Mouse (Mus musculus) T-helper 2 cell (primary cell): Measurements from ENCODE around the gene Slc40a1.

Source experiments
- in situ Hi-C: fragments of 300-600 bp; cut with MboI, MseI; formaldehyde crosslinking; loops from one replicate; pipeline ENCODE4 v1.15.1; 2025; ENCODE audit warnings: high pct_unique_total_duplicates

The Slc40a1 gene

DNA sequence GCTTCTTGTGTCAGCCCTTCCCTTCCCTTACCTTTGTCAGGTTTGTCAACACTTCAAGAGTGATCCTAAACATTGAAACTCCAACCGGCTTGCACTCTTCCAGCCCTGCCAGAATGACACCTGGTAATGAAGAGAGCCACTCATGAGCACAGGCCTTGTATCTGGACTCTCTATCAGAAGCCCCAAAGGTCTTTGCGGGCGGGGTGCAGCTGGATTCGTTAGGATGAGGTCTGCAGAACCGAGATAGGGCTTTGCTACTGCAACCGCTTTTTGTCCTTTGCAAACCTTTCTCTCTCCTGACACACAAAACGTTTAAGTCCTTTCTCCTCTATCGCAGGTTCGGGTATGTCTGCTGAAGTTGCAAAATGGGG lies at the start of gene Slc40a1:
TSS of gene Slc40a1 (minus strand) at position 131 of the 371 bp plus-strand sequence.
- in situ Hi-C loops = no loop called here

DNA sequence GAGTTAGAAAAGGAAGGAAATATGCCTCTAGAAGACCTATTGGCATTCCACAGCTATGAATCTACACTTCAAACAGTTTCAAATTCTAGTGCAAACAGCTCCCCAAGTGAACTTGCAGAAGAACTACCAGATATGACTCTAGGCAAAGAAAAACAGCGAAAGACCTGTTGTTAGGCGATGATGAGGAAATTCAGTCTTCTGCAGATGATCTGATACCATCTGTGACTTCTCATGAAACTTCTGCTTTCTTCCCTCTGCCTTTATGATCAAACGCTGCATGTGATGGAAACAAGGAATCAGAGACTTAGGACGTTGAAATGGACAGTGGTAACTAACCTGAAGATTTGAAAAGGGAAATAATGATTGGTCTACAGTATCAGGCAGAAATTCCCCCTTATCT lies 45.0 kb upstream of the Slc40a1 start:
- in situ Hi-C loops = no loop called here

DNA sequence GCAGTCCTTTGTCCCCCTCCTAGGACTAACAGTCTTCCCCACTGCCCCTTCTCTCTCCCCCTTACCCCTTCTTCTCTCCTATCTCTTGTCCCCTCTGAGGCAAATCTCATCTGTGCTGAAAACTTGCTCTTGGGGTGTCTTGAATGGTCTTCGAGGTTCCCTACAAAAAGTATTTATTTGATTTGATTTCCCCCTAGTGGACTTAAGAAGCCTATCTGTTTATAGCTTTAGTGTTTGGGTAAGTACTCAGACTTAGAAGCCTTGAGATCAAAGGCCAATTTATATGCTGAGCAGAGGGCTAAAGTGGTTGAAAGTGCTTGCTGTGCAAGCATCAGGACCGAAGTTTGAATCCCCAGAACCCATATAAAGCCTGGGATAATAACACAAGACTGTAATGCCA lies 22.7 kb upstream of the Slc40a1 start:
- in situ Hi-C loops = no loop called here

DNA sequence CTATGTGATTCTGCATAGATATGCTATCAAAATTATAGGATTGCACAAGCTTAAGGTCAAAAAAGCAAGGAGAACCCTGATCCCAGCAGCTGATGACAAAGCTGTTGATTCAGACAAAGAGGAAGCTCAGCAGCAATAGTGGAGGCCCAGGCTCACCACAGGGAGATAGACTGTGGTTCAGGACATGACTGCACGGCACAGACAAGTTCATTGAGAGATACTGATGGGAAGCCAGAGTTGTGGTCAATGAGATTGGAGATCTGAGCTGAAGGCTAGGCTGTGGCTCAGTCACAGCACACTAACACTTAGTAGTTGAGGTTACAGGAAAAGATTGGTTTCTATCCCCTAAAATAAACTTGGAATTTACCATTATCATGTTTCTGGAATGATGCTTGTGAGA lies 21.5 kb upstream of the Slc40a1 start:
- in situ Hi-C loops = no loop called here

DNA sequence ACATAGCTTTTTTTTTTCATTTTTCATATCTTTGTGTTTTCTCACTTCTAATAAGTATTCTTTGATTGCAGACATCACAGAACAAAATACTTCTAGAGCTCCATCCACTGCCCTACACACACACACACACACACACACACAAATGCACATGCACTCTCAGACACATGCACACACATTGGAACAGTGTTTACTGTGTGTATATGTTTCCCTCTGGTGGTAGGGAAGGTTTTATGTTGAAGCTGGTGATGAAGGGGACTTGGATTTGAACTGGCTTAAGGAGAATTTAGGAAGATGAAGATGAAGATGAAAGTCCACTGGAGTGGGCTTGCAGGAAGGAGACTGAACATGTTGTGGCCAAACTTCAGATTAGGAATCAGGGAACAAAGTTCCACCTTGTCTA lies 4.8 kb upstream of the Slc40a1 start:
- in situ Hi-C loops = no loop called here

DNA sequence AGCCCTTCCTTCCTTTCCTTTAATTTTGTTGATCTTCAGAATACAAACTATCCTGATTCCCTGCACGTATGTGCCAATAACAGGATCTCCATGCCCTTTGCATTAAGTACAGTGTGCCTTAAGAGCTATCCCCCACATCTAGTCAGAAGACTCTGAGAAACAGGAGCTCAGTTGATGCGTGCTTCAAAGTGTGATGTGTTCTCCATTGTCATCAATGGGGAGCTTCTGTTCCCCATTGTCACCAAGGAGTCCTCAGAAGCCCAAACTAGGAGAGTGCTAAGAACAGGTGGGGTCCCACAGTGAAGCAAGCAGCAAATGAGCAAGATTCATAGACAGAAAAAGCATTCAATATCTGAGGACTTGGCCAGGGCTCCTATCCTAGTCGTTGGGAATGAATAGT lies 588 bp upstream of the Slc40a1 start:
- in situ Hi-C loops = no loop called here

DNA sequence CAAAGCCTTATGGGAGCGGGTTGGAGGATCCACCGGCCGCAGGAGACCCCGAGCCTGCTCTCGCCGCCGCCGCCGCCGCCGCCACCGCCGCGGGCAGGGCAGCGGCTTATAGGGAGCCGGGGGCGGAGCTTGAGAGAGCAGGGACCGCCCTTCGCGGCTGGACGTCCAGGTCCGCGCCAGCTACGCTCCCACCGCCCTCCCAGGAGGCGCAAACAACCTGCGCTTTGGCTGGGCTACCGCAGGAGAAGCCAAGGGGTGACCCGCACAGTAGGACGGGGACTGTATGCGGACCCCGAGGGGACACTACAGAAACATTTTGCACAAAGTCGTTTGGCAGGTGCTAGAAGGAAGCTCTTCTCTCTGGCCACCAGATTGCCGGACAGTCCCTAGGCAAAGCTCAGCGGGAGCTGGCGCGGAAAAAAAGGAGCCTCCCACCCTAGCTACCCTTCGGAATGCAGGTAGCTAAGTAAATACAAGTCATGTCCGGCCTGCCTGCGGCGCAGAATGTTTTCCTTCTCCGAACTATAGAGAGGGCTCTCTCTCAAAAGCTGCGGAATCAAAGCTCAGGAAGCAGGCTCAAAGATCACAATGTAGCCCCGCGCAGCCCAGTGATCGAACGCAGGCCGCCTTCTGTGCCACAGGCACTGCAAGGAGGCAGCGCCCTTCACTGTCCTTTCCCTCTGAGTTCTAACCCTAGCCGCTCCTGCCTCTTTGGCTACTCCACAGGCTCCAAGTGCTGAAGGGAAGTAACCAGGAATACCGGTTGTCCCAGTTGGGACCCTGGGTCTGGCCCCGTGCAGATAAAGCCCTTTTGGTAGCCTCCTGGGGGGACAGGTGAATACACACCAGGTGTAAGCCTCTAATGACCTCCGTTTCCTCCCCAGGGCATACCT lies 577 bp downstream of the Slc40a1 start:
- in situ Hi-C loops = no loop called here

DNA sequence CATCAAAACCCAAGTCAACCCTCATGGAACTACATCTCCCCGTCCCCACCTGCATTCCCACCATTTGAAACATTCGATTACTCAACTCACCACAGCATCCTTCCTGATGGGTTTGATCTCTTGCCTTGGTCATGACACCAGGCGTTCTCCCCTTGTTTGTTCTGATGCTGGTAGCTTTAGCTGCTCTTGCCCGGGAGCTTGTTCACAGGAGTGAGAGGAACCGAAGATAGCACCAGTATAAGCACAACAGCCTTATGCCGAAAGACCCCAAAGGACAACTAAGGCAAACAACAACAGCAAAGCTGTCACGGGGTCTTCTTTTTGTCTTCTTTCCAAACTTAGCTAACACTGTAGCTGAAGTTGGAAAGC lies 1.2 kb downstream of the Slc40a1 start:
- in situ Hi-C loops = no loop called here

DNA sequence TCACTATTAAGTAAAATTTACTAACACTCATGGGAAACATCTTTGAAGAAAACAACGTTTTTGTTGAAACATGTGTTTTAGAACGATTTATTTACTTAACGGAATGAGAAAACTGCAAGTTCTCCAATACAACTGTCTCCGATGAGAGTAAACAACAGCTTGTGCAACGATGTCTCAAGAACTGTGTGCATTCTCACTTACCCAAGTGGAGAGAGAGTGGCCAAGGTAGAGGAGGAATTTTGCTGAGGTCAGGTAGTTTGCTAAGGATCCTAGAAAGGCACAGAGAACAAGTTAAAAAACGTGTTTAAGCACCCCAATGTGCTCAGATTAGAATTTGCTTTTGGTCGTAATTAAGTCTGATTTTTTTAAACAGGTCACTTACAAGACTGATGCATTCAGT lies 1.8 kb downstream of the Slc40a1 start:
- in situ Hi-C loops = no loop called here

DNA sequence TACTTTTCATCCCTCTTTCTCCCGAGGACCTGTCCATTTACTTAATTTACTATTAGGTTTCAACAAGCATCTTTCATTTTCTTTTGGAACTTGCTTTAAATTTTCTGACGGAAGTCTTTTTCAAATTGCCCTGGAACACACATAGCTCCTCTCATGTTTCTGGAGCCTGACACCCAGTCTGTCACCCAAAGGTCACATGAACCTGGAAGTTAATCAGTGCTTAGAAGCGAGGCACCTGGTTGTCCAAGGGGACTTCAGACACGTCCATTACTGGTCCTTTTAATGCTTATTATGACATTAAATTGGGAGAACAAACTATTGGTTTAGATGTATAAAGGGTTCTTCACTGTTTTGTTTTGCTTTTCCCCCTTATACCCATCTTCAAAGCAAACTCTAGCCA lies 3.0 kb downstream of the Slc40a1 start:
- in situ Hi-C loops = no loop called here

DNA sequence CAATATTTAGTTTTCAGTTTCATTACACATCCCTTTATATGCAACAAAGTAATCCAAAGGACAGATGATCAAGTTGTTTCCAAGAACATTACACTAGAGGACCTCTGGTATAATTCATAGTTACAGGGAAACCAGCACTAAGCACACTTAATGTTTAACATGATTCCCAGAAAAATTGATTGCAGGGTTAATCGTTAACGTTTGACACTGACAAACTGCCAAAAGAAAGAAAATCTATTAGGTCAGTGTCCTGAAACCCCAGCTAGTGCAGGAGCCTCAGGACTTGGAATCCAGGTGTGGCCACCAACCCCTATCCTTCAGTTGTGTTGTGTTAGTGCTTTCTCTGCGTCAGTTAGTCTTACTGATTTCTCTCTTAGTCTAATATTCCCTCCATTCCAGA lies 5.6 kb downstream of the Slc40a1 start:
- in situ Hi-C loops = no loop called here

DNA sequence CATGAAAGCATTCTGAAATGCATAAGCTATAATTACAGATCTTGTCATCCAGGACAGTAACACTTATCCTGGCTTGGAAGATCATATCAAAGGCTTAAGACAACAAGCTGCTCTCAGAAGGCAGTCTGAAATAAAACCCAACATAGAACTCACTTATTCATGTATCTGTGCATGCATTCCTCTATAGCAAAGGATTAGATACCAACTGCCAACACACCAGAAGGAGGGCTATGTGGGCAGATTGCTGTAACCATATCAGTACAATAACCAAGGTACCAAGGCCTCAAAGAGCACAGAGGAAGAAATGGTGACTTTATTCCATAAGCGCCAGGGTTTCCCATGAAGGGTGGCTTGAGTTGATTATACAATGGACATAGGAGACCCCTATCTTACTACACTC lies 6.6 kb downstream of the Slc40a1 start:
- in situ Hi-C loops = no loop called here

DNA sequence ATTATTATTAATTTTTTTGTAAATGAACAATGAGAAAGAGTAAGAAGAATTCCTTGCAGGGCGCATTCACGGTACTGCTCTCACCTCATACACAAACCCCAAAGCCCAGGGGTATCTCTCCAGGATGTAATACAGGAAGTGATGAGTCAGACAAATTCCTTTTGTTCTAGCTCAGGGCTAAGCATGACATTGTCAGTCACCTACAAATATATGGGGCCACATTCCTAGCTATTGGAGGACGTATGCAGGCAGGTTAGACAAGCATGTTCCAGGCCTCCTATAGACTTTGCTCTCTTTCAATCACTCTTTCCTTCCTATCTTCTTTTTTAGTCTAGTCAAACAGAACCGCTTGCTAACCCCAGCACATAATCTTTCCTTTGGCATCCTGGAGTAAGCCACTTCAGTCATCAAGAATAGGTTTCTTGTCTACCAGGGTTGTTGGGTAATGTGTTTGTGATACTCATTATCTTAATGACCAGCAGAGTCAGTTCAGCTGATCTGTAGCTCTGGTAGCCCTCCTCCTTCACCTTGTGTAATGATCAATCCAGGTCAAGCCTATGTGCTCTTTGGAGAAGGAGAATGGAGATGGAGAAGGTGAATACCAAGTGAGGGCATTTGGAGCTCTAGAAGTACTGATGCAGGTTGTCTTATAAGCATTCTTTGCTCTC lies 9.1 kb downstream of the Slc40a1 start:
- in situ Hi-C loops = no loop called here

DNA sequence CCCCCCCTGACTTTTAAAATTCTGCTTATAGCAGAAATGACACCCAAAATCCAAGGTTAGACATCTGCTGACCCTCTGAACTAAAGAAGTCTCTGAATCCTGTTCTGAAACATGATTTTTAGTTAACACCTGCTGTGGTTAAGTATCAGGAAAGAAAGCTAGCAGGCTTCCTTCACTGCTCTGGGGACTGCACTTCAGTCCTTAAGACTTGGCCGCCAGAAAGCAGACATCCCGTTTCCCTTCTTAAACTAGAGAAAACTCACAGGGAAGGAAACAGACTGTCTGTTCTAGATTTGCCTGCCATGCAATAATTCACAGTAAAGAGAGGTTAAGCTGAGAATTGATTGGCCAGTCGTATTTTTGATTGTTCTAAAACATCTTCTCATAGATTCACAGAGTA lies 10.1 kb downstream of the Slc40a1 start:
- in situ Hi-C loops = no loop called here

DNA sequence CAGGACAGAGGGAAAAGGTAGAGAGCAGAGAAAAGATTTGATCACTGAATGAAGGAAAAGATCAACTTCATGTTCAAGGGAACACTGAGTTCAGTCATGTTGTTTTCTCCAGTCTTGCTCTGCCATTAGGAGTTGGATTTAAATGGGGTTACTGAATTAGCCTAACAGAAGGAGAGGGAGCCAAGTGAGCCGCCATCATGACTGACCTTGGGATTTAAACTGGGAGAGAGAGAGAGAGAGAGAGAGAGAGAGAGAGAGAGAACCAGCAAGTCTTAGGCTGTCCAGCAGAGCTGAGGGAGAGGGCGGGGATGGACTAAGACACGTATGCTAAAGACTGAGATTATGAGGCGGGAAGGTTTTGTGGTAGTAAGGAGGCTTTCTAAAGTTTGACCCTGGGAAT lies 12.1 kb downstream of the Slc40a1 start:
- in situ Hi-C loops = no loop called here

DNA sequence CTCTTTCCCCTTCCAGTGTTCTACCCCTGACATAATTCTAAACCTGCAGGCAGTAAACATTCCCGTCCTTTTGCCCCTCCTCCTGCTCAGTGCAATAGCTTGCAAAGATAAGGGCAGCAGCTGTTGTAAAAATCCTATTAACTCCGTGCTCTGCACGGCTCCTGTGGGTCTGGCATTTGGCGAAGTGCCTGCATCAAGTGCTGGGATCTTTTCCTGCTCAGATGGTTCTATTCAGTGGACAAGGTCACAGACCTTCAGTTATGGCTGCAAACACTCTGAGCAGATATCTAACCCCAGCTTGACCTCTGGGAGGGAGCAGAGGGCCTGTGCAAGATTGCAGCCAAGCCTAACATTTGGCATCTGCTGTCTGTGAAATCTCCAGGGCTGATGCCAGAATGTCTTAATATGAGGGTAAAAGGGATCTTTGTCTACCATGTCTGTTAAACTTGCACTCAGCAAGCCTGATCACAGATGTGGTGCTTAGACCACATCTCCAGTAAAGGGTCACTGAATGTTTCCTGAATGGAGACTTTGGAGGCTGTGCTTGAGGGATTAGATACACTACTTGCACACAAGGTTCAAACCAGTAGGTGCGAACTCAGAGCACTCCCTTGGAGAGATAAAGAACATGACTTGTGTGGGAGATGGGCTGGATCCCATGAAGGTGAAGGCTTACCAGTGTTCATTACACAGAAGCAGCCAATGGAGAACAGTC lies 21.1 kb downstream of the Slc40a1 start:
- in situ Hi-C loops = no loop called here

DNA sequence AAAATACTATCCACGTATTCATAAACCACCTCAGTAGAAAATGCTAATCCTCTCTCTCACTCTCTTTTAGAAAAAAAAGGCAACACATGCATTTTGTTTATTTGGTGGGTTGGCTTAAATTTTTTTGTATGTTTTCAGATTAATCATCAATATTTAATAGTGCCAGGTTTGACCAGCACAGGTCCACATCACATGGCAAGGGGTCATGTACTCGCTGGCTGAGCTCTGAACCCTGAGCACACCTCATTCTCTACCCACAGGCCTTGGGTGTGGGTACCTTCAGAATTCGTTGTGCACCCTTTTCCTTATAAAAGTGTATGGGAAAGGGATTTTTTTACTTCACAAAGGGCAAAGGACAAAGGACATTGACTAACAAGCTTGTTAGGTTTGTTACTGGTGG lies 22.2 kb downstream of the Slc40a1 start:
- in situ Hi-C loops = no loop called here

DNA sequence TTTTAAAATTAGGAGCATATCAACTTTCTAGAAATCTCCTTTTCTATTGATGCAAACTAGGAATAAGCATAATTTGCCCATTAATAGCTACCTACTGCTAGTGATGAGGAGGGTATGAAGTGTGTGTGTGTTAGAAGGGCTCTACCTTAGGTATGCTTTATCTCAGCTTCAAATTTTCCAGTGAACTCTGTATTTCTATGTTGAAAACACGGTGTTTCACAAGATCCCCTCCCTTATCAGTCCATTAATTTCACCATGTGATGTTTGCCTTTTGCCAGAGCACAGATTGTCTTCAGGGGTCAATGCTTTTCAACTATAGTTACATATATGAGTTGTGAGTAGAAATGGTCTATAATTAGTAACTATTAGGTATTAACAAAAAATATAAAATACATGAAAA lies 28.3 kb downstream of the Slc40a1 start:
- in situ Hi-C loops = no loop called here

DNA sequence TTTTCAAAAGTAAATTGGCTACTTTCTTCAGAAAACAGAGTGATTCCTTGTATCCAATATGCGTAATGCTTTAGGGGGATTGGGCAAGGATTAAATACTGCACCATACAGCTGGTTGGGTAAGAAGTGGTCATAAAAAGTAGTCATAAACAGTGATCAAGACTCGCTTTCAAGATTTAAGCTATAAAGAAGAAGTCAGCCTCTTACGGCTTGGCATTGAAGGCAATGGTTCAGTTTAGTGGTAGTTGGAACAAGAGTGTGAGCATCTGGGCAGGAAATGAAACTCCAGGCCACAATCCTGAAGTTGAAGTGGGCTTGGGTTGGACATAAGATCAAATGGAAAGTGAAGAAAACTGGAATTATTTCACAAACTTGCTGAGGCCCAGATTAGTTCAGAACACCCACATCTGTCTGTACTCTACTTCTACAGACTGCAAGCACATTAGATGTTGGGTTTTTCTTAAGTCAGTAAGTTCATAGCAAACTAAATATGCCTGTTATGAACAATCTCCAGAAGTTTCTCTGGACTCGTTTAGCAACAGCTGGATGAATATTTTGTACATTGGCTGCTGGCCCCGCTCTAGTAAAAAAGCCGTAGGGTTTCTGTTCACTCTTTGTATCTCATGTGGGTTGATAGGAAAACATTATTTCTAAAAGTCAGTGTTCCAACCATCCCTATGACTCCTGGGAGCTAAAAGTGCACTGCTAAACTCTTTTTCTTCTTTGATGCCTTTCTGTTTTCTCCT lies 32.0 kb downstream of the Slc40a1 start:
- in situ Hi-C loops = no loop called here

DNA sequence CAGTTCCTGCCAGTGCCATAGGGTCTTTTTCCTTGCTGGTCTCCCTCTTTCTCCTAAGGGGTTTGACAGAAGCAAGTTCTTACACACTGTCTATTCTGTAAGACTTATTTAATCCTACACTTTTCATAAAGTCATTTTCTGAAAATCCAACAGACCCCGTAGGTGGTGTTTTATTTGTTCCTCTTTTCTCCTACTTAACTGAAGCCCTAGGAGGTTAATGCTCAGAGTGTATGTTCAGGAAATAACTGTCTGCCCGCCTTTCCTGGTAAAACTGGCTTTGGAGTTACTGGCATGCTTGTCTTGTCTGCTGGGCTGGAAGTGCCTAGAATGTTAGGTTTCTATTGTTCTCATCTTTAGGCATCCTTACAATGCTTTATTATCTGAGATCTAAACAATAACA lies 34.3 kb downstream of the Slc40a1 start:
- in situ Hi-C loops = no loop called here

DNA sequence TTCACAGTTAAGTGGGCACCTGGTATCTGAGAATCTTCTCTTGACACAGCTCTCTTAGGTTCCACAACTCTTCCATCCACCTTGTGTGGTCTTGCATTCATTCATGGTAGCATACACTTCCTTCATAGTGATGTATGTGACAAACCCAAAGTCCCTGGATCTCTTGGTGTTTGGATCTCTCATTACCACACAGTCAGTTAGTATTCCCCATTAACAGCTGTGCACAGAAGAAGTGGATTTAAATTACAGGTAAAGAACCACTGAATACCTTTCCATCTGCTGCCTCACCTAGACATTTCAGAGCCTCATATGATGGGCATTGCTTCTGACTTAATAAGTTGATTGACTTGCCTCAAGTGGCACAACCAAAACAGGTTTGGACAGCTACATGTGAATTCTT lies 36.1 kb downstream of the Slc40a1 start, which contains the start of gene Gm5269:
TSS of gene Gm5269 (minus strand) at position 101 of the 400 bp plus-strand sequence.
- in situ Hi-C loops = no loop called here

DNA sequence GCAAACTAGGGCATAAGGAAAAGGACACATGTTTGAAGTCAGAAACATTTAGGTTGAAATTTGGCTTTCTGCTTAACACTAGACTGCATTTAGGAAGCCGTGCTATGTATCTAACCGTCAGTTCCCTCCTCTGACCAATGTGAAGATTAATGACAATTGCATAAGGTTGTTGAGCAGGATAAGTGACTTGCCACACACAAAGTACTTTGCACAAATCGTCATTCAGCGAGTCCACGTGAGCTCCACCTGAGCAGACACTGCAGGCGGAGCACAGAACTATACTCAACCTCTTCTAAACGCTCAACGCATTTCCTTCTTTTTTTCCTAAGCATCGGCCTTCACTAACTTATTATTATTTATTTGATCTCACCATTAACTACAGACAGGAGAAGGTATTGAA lies 39.5 kb downstream of the Slc40a1 start:
- in situ Hi-C loops = no loop called here
